Mouse (Mus musculus): ENCODE data around the gene Glis3. TPM values are rescaled to one million over a fixed set of nuclear protein-coding genes. Genes with fewer than 3 reads are reported as not detected.

The Glis3 gene
- polyA plus RNA-seq, 2 experiments = 2.9 to 3.1 TPM

- no peak overlapping the region for H3K4me3 ChIP-seq (replicated peaks; ENCODE audit: low read length)
- no peak for TF ChIP-seq POLR2A (IDR thresholded peaks at IDR 0.05; ENCODE audit: borderline replicate concordance, extremely low read depth, insufficient read depth, insufficient read length)
- H3K27ac ChIP-seq (replicated peaks; ENCODE audit: low read depth, low read length) = no peak overlapping the region
- DNase-seq (ENCODE audit: low spot score) (no peak), ATAC-seq (ENCODE audit: low FRiP score, low read depth) (no peak)
- H3K4me1 ChIP-seq (ENCODE audit: control insufficient read depth, insufficient read depth, low read length) = peaks cover 23% of the 10 kb centered on the region
- H3K9me3 ChIP-seq (ENCODE audit: control insufficient read depth, low read length) = no peaks in the 10 kb centered on the region
- WGBS = 76% methylated on average over 6 of the region's 6 CpGs
- no peaks in the 10 kb centered on the region for H3K27me3 ChIP-seq (ENCODE audit: control insufficient read depth, insufficient read depth, low read length)
- no peak overlapping the region for H3K9ac ChIP-seq (ENCODE audit: low read depth, low read length, severe bottlenecking)
- H3K4me2 ChIP-seq (replicated peaks; ENCODE audit: low read depth, low read length, severe bottlenecking) = no peak overlapping the region
- no peaks in the 10 kb centered on the region for H3K36me3 ChIP-seq (ENCODE audit: control insufficient read depth, insufficient read depth, low read length)
Observed at GRCm38 (mm10) chr19:28518846-28519245, 161.0 kb downstream of the Glis3 start.

- H3K4me2 ChIP-seq (replicated peaks; ENCODE audit: low read depth, low read length, severe bottlenecking) = no peak overlapping the region
Observed at GRCm38 (mm10) chr19:28518266-28518665, 161.6 kb downstream of the Glis3 start.

GRCm38 (mm10) chr19:28517464-28518080 is 162.3 kb downstream of the Glis3 start:
- Histone ChIP-seq H3K4me1 (ENCODE audit: control insufficient read depth, insufficient read depth, low read length) (peaks cover 26% of the 10 kb centered on the region), H3K9me3 (ENCODE audit: control insufficient read depth, low read length) (no peaks in the 10 kb centered on the region), H3K36me3 (ENCODE audit: control insufficient read depth, insufficient read depth, low read length) (no peaks in the 10 kb centered on the region), H3K4me3 (replicated peaks; ENCODE audit: low read length) (no peak overlapping the region), H3K9ac (ENCODE audit: low read depth, low read length, severe bottlenecking) (no peak overlapping the region), H3K4me2 (replicated peaks; ENCODE audit: low read depth, low read length, severe bottlenecking) (no peak overlapping the region), H3K27ac (replicated peaks; ENCODE audit: low read depth, low read length) (no peak overlapping the region), H3K27me3 (ENCODE audit: control insufficient read depth, insufficient read depth, low read length) (no peaks in the 10 kb centered on the region)
- ATAC-seq (ENCODE audit: low FRiP score, low read depth) = no peak
- WGBS = 56% methylated on average over 9 of the region's 9 CpGs
- no peak for TF ChIP-seq POLR2A (IDR thresholded peaks at IDR 0.05; ENCODE audit: borderline replicate concordance, extremely low read depth, insufficient read depth, insufficient read length)
- DNase-seq (ENCODE audit: low spot score) = no peak

More at GRCm38 (mm10) chr19:28518266-28518665, 161.6 kb downstream of the Glis3 start:
- Histone ChIP-seq H3K9me3 (ENCODE audit: control insufficient read depth, low read length) (no peaks in the 10 kb centered on the region), H3K4me1 (ENCODE audit: control insufficient read depth, insufficient read depth, low read length) (peaks cover 20% of the 10 kb centered on the region), H3K27me3 (ENCODE audit: control insufficient read depth, insufficient read depth, low read length) (no peaks in the 10 kb centered on the region), H3K27ac (replicated peaks; ENCODE audit: low read depth, low read length) (no peak overlapping the region; the same call in 1 of the 2 replicates), H3K36me3 (ENCODE audit: control insufficient read depth, insufficient read depth, low read length) (no peaks in the 10 kb centered on the region), H3K9ac (ENCODE audit: low read depth, low read length, severe bottlenecking) (no peak overlapping the region), H3K4me3 (replicated peaks; ENCODE audit: low read length) (no peak overlapping the region)
- TF ChIP-seq POLR2A (IDR thresholded peaks at IDR 0.05; ENCODE audit: borderline replicate concordance, extremely low read depth, insufficient read depth, insufficient read length) = no peak
- WGBS = 57% methylated on average over 5 of the region's 5 CpGs
- ATAC-seq (ENCODE audit: low FRiP score, low read depth) = no peak
- DNase-seq (ENCODE audit: low spot score) = no peak

GRCm38 (mm10) chr19:28516487-28516886 is 163.4 kb downstream of the Glis3 start:
- Histone ChIP-seq H3K27ac (replicated peaks; ENCODE audit: low read depth, low read length) (no peak overlapping the region), H3K4me3 (replicated peaks; ENCODE audit: low read length) (no peak overlapping the region), H3K9me3 (ENCODE audit: control insufficient read depth, low read length) (no peaks in the 10 kb centered on the region), H3K27me3 (ENCODE audit: control insufficient read depth, insufficient read depth, low read length) (no peaks in the 10 kb centered on the region), H3K9ac (ENCODE audit: low read depth, low read length, severe bottlenecking) (no peak overlapping the region), H3K4me1 (ENCODE audit: control insufficient read depth, insufficient read depth, low read length) (peaks cover 35% of the 10 kb centered on the region), H3K4me2 (replicated peaks; ENCODE audit: low read depth, low read length, severe bottlenecking) (no peak overlapping the region), H3K36me3 (ENCODE audit: control insufficient read depth, insufficient read depth, low read length) (no peaks in the 10 kb centered on the region)
- DNase-seq (ENCODE audit: low spot score) (no peak), ATAC-seq (ENCODE audit: low FRiP score, low read depth) (no peak)
- no peak for TF ChIP-seq POLR2A (IDR thresholded peaks at IDR 0.05; ENCODE audit: borderline replicate concordance, extremely low read depth, insufficient read depth, insufficient read length)
- 82% methylated on average over 6 of the region's 6 CpGs for WGBS

- peak; percentile 80 for ATAC-seq (ENCODE audit: low FRiP score, low read depth)
- Histone ChIP-seq H3K27me3 (ENCODE audit: control insufficient read depth, insufficient read depth, low read length) (no peaks in the 10 kb centered on the region), H3K27ac (replicated peaks; ENCODE audit: low read depth, low read length) (peak overlapping the region; percentile 55; the same call in 1 of the 2 replicates), H3K9ac (ENCODE audit: low read depth, low read length, severe bottlenecking) (no peak overlapping the region), H3K36me3 (ENCODE audit: control insufficient read depth, insufficient read depth, low read length) (no peaks in the 10 kb centered on the region), H3K4me2 (replicated peaks; ENCODE audit: low read depth, low read length, severe bottlenecking) (peak overlapping the region; percentile 16; the same call in 1 of the 2 replicates), H3K9me3 (ENCODE audit: control insufficient read depth, low read length) (no peaks in the 10 kb centered on the region), H3K4me3 (replicated peaks; ENCODE audit: low read length) (no peak overlapping the region), H3K4me1 (ENCODE audit: control insufficient read depth, insufficient read depth, low read length) (peaks cover 16% of the 10 kb centered on the region)
- TF ChIP-seq POLR2A (IDR thresholded peaks at IDR 0.05; ENCODE audit: borderline replicate concordance, extremely low read depth, insufficient read depth, insufficient read length) = no peak
- WGBS = 15% methylated on average over 11 of the region's 11 CpGs
- DNase-seq (ENCODE audit: low spot score) = peak; percentile 68
Observed at GRCm38 (mm10) chr19:28512475-28512874, 167.4 kb downstream of the Glis3 start.
